Mouse (Mus musculus) CD4-positive naive resting alpha-beta T cell, adult 57 days (primary cell): ENCODE data around the gene Fam24b. TPM values are rescaled to one million over a fixed set of nuclear protein-coding genes. Genes with fewer than 3 reads are reported as not detected.

ENCODE experiments used
- total RNA-seq: library from RNA; stranded (reverse); gene quantifications from one replicate; pipeline ENCODE4 v1.2.4, GENCODE M21; 2023

Gene Fam24b
- total RNA-seq: not detected

DNA sequence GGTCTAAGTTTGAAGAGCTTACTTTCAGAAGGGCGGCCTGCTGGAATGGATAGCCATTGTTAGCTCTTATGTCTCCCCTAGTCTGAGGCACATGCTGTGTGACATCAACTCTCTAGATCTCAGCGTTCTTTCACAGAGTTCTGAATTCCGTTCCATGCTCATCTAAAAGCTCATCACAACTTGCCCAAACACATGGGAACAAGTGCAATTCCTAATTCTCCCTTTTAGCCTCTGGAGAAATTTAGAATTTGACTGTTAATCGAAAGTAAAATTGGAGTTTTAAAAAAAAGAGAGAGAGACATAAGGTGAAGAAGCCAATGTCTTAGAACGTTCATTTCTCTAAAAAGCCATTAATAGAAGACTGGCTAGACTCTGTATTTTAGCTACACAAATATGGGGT is at the start of gene Fam24b:
Gene Fam24b (minus strand): TSS at position 101 of the 400 bp plus-strand sequence.

DNA sequence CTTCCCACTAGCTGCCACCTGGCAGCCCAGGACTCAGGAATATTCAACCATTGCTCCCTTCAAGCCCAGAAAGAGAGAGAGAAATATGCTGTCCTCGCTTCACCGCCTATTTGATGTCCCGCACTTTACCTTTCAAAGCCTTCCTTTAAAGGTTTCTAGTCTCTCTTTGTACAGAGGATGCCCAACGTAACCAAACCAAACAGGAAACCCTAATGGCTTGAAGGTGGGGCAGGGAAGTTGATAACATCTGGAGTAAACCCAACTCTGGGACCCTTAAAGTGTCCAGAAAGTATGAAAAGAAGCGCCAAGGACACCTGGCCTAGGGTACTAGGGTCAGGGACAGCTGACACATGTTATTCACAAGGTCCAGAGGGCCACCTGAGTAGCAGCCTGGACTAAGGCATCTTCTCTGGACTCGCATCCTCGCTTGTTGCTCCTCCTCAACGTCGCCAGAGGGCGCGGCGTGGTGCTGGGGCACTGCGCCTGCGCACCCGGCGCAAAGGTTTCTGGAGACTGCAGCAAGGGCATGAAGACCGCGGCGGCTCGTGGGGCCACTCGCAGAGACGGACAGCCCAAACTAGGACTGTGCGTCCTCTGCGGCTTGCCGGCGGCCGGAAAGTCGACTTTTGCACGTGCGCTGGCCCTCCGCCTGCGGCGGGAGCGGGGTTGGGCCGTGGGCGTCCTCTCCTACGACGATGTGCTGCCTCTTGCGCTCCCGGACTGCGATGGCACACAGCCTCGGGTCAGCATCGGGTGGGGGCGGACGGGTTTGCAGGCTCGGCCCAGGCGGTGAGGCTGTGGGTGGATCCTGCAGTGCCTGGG is 41.5 kb upstream of the Fam24b start, which contains the start of gene Pstk:
Gene Pstk (plus strand): TSS at position 494 of the 822 bp plus-strand sequence.

DNA sequence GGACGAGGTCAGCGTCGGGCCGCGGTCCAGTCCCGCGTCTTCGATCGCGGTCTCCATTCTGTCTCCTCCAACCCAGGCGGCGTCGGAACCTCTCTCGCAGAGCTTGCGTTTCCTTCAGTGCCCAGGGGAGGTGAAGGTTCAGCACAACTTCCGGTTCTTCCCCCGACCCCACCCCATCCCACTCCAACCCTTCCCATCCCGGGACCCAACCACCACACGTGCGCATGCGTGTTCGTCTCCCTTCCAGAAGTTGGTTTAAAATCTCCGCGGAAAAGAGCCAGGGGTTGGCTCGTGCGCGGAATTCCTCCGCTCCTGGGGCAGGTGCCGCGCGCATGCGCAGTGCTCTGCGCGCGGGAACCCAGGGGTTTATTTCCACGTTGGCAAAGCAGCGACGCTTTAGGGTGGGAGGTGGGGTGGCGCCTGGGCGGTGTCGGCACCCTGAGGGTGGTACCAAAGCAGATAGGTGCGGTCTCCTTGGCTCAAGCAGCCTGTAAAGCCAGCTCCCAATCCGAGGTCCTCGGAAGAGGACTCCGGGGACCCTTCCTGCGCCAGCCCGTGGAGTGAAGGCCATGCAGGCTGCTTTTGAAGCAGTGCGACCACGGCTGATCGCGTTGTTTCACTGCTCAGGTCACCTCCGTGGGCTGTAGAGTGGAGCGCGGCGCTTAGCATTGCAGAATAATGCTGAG is 33.4 kb upstream of the Fam24b start, which contains the start of gene 2310057M21Rik:
Gene 2310057M21Rik (minus strand): TSS at position 145 of the 686 bp plus-strand sequence.

DNA sequence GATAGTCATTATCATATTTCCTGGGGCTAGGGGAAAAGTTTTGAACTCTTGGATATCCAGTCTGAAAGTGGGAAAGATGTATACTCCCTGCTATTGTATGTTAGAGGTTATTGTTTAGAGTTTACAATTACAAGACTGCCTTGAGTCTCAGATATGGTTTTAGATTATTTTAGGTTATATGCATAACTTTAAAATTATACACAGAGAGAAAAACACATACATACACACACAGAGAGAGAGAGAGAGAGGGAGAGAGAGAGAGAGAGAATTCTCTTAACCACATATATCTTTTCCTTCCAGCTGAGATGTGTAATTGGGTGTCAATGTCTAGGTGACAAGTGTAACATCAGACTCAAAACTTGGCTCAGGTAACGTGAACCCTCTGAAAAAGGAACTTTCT is 4.2 kb upstream of the Fam24b start, which contains the start of gene Fam24a:
Gene Fam24a (plus strand): TSS at position 301 of the 400 bp plus-strand sequence.

DNA sequence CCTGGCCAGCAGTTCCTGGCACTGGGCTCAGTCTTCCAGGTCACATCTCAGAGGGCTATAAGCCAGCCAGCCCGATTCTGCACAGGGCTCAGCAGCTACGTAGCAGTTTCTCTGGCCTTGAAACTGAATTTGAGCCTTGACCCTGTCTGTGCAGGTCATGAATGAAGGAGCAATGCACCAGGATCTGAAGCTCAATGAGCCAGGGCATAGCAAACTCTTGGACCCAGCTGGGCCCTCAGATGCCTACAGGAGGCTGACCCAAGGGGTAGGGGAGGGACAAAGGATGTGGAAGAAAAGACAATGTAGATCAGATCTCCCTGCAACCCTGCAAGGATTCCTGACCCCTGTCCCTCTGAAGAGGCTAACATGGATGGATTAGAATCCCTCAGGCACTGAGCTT is 7.1 kb downstream of the Fam24b start, which contains the start of gene Cuzd1:
Gene Cuzd1 (minus strand): TSS at position 101 of the 400 bp plus-strand sequence.

Other genes starting within 250 kb of the Fam24b start
- not detected for gene 4933402N03Rik, start 183.2 kb downstream of the Fam24b start, total RNA-seq
- gene 5430419D17Rik, start 155.1 kb downstream of the Fam24b start, total RNA-seq: not detected
- not detected for gene Cuzd1, start 7.2 kb downstream of the Fam24b start, total RNA-seq
- not detected for gene Fam24a, start 4.3 kb upstream of the Fam24b start, total RNA-seq
- 20.5 TPM for gene 2310057M21Rik, start 33.2 kb upstream of the Fam24b start, total RNA-seq
- 37.4 TPM for gene Pstk, start 41.6 kb upstream of the Fam24b start, total RNA-seq
- gene Ikzf5, start 81.0 kb upstream of the Fam24b start, total RNA-seq: 67.2 TPM
- 22.0 TPM for gene Acadsb, start 81.1 kb upstream of the Fam24b start, total RNA-seq
- not detected for gene Hmx3, start 213.4 kb upstream of the Fam24b start, total RNA-seq
- gene Hmx2, start 219.3 kb upstream of the Fam24b start, total RNA-seq: not detected
- gene Bub3, start 230.7 kb upstream of the Fam24b start, total RNA-seq: 50.9 TPM